Mouse (Mus musculus): ENCODE measurements around the gene Gm5244. TPM values are rescaled to one million over a fixed set of nuclear protein-coding genes. Genes with fewer than 3 reads are reported as not detected.
A peak's percentile ranks its signal among the peaks of the same experiment; 100 is the strongest.

Gene Gm5244
- polyA plus RNA-seq, 1 experiment from 2014 or later, result not detected

DNA sequence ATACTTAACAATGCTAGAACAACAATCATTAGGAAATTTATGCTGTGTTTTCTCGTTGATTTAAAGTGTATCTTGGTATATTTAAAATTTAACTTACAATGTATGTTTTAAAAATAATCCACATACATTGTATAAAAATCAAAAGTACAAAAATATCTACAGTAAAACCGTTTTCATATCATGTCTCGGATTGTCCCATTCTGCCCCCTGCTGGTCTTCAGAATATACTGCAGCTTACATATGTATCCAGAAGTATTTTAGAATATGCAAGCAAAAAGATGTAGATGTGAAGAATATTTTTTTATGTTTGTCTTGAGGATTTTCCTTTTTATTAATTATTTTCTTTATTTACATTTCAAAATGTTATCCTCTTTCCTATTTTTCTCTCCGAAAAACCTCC lies 26.1 kb upstream of the Gm5244 start:
- Histone ChIP-seq H3K36me3 (replicated peaks; ENCODE audit: insufficient read depth, low read length) (no peaks in the 10 kb centered on the region), H3K27me3 (ENCODE audit: insufficient read depth, low read length) (no peaks in the 10 kb centered on the region), H3K9me3 (ENCODE audit: low read length) (no peaks in the 10 kb centered on the region), H3K9ac (replicated peaks) (no peak overlapping the region), H3K27ac (ENCODE audit: low read depth) (no peak overlapping the region), H3K4me2 (ENCODE audit: low read depth, low read length) (no peak overlapping the region), H3K4me3 (ENCODE audit: low read depth, low read length) (no peak overlapping the region), H3K4me1 (ENCODE audit: insufficient read depth) (no peaks in the 10 kb centered on the region)
- ATAC-seq (no peak), DNase-seq (peak; percentile 22)
- TF ChIP-seq EP300 (IDR thresholded peaks at IDR 0.05; ENCODE audit: low read depth) (peak; percentile 25; the same call in 1 of the 2 replicates), CTCF (IDR thresholded peaks at IDR 0.05; ENCODE audit: low read depth) (peak; percentile 79)
- WGBS (ENCODE audit: insufficient replicate concordance), result 26% methylated on average over 4 of the region's 4 CpGs

DNA sequence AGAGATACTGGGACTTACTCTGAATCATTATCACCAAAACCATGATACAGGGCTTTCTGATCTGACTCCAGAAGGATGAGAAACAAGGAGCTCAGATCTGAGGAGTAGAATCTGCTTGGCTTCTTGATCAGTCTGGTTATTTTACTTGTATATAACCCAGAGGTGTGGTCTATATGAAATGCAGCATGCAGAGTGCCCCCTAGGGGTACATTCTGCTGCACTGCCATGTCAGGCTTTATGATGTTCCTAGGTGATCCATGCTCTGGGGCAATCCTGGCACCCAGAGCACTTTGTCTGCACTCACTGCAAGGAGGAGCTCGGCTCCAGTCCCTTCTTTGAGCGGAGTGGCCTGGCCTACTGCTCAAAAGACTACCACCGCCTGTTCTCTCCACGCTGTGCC lies 21.9 kb upstream of the Gm5244 start:
- DNase-seq (no peak), ATAC-seq (no peak)
- Histone ChIP-seq H3K27ac (ENCODE audit: low read depth) (no peak overlapping the region), H3K9me3 (ENCODE audit: low read length) (no peaks in the 10 kb centered on the region), H3K9ac (replicated peaks) (no peak overlapping the region), H3K36me3 (replicated peaks; ENCODE audit: insufficient read depth, low read length) (no peaks in the 10 kb centered on the region), H3K4me3 (ENCODE audit: low read depth, low read length) (no peak overlapping the region), H3K4me2 (ENCODE audit: low read depth, low read length) (no peak overlapping the region), H3K4me1 (ENCODE audit: insufficient read depth) (no peaks in the 10 kb centered on the region), H3K27me3 (ENCODE audit: insufficient read depth, low read length) (no peaks in the 10 kb centered on the region)
- peak; percentile 46 for TF ChIP-seq CTCF (IDR thresholded peaks at IDR 0.05; ENCODE audit: low read depth)
- no peak for TF ChIP-seq EP300 (IDR thresholded peaks at IDR 0.05; ENCODE audit: low read depth)
- 82% methylated on average over 4 of the region's 4 CpGs for WGBS (ENCODE audit: insufficient replicate concordance)

DNA sequence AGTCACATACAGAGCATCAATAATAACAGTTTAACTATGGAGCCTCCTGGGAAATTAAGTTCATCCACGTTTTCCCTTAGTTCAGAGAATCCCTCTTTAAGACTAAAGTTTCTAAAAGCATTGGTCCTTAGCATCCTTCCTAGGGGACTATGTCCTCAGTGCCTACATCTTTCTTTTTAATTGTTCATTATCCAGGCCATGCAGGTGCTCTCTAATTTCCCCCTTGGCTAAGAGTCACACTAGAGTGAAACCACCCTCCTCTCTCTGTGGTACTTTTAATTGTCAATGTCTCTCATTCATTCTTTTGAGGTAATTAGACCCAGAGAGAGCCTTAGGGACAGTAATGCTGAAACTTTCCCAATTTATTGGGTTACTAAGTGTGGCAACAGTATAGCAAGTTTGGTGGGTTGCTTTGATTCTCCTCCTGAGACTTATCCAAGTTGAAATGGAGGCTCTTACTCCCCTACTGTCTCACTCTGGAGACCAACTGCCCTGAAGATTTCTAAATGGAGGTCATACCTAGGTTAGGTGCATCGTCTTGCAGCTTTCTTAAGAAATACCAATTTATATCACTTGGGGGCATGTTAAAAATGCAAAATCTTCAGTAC lies 15.6 kb upstream of the Gm5244 start:
- DNase-seq, result no peak
- Histone ChIP-seq H3K27me3 (ENCODE audit: insufficient read depth, low read length) (no peaks in the 10 kb centered on the region), H3K36me3 (replicated peaks; ENCODE audit: insufficient read depth, low read length) (no peaks in the 10 kb centered on the region), H3K9ac (replicated peaks) (no peak overlapping the region), H3K4me2 (ENCODE audit: low read depth, low read length) (no peak overlapping the region), H3K9me3 (ENCODE audit: low read length) (no peaks in the 10 kb centered on the region), H3K27ac (ENCODE audit: low read depth) (no peak overlapping the region), H3K4me3 (ENCODE audit: low read depth, low read length) (no peak overlapping the region), H3K4me1 (ENCODE audit: insufficient read depth) (no peaks in the 10 kb centered on the region)
- TF ChIP-seq CTCF (IDR thresholded peaks at IDR 0.05; ENCODE audit: low read depth) (no peak), EP300 (IDR thresholded peaks at IDR 0.05; ENCODE audit: low read depth) (no peak)
- WGBS (ENCODE audit: insufficient replicate concordance), result 70% methylated on average over 2 of the region's 2 CpGs
- ATAC-seq, result no peak

DNA sequence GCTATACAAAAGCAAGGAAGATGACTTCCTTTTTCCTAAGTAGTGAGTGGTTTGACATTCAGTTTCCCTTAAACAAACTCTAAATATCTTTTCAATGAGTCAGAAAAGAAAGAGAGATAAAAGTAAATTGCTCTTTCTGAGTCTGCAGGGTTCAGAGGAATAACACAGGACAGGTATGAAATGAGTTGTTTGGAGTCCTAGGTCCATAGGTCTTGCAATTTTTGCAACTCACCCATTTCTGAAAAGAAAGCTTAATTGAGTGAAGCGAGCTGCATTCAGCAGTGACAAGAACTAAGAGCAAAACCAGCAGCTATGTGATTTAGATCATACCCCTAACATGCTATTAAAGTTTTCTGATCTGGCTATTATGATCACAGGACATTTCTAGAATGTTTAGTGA lies 14.9 kb upstream of the Gm5244 start:
- no peaks in the 10 kb centered on the region for H3K4me1 ChIP-seq (ENCODE audit: insufficient read depth)
- no peak for ATAC-seq
- WGBS (ENCODE audit: insufficient replicate concordance), result 50% methylated on average over 1 of the region's 1 CpGs
- no peaks in the 10 kb centered on the region for H3K36me3 ChIP-seq (replicated peaks; ENCODE audit: insufficient read depth, low read length)
- no peaks in the 10 kb centered on the region for H3K9me3 ChIP-seq (ENCODE audit: low read length)
- no peak for DNase-seq
- no peak overlapping the region for H3K27ac ChIP-seq (ENCODE audit: low read depth)
- no peak overlapping the region for H3K9ac ChIP-seq (replicated peaks)
- TF ChIP-seq CTCF (IDR thresholded peaks at IDR 0.05; ENCODE audit: low read depth) (no peak), EP300 (IDR thresholded peaks at IDR 0.05; ENCODE audit: low read depth) (no peak)
- no peak overlapping the region for H3K4me2 ChIP-seq (ENCODE audit: low read depth, low read length)
- H3K27me3 ChIP-seq (ENCODE audit: insufficient read depth, low read length), result no peaks in the 10 kb centered on the region
- H3K4me3 ChIP-seq (ENCODE audit: low read depth, low read length), result no peak overlapping the region

DNA sequence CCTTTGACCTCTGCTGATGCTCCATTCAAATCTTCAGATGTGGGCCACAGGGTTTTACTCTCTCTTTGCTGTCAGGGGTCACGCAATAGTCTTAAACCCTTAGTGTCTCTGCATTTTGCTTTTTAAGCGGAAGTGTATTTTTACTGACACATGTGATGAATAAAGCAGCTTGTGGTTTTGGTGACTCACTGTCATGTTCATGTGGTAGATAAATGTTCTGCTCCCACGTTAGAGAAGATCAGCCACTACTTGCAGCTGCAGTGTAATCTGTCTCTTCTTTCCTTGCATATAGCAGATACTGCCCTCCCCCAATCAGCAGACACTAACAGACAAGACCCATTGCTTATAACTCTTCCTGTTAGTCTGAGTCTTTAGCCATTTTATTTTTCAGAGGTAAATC lies 12.9 kb upstream of the Gm5244 start:
- Histone ChIP-seq H3K36me3 (replicated peaks; ENCODE audit: insufficient read depth, low read length) (no peaks in the 10 kb centered on the region), H3K4me2 (ENCODE audit: low read depth, low read length) (no peak overlapping the region), H3K27me3 (ENCODE audit: insufficient read depth, low read length) (no peaks in the 10 kb centered on the region), H3K4me3 (ENCODE audit: low read depth, low read length) (no peak overlapping the region), H3K27ac (ENCODE audit: low read depth) (no peak overlapping the region), H3K4me1 (ENCODE audit: insufficient read depth) (no peaks in the 10 kb centered on the region), H3K9me3 (ENCODE audit: low read length) (no peaks in the 10 kb centered on the region), H3K9ac (replicated peaks) (no peak overlapping the region)
- 37% methylated on average over 3 of the region's 3 CpGs for WGBS (ENCODE audit: insufficient replicate concordance)
- TF ChIP-seq EP300 (IDR thresholded peaks at IDR 0.05; ENCODE audit: low read depth) (peak; percentile 60; the same call in 1 of the 2 replicates), CTCF (IDR thresholded peaks at IDR 0.05; ENCODE audit: low read depth) (no peak)
- DNase-seq (no peak), ATAC-seq (peak; percentile 73)

DNA sequence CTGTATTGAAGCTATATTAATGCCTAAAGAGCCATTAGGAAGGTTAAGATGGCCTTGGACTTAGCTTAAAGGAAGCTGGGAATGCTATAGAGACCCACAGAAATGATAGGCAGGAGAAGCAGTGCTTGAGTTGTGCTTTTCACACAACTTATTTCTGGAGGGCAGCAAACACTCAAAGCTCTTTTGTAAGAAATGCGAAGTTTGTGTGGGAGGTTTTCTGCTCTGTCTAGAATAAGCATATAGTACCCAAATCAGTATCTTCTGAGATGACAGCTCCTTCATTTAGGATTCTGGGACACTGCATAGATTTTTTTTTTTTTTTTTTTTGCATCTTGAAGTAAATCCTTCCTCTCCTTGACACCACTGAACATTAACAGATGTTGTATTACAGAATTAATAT lies 8.0 kb upstream of the Gm5244 start:
- H3K27me3 ChIP-seq (ENCODE audit: insufficient read depth, low read length), result no peaks in the 10 kb centered on the region
- H3K4me1 ChIP-seq (ENCODE audit: insufficient read depth), result no peaks in the 10 kb centered on the region
- DNase-seq (no peak), ATAC-seq (no peak)
- 86% methylated on average over 1 of the region's 1 CpGs for WGBS (ENCODE audit: insufficient replicate concordance)
- TF ChIP-seq CTCF (IDR thresholded peaks at IDR 0.05; ENCODE audit: low read depth), result no peak
- TF ChIP-seq EP300 (IDR thresholded peaks at IDR 0.05; ENCODE audit: low read depth), result no peak
- H3K4me3 ChIP-seq (ENCODE audit: low read depth, low read length), result no peak overlapping the region
- no peak overlapping the region for H3K9ac ChIP-seq (replicated peaks)
- H3K27ac ChIP-seq (ENCODE audit: low read depth), result no peak overlapping the region
- no peaks in the 10 kb centered on the region for H3K36me3 ChIP-seq (replicated peaks; ENCODE audit: insufficient read depth, low read length)
- H3K9me3 ChIP-seq (ENCODE audit: low read length), result no peaks in the 10 kb centered on the region
- H3K4me2 ChIP-seq (ENCODE audit: low read depth, low read length), result no peak overlapping the region

DNA sequence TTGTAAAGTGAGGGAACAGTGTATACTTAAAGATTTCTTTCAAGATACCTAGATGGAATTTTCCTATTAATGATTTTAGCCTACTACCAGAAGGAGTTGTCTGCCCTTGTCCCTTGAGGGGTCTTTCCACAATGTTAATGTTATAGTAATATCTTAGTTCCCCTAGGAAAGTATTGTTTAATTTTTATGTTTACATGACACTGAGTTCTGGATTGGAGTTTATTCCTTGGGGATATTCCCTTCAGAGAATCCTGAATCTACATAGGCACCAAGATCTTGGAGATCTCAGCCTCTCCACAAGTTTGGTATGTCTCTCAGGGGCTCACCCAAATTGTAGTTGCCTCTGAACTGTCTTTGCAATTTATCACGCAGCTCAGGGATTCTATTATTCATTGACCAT lies 10.5 kb downstream of the Gm5244 start, which contains the start of gene Olfr1444:
Olfr1444 (plus strand) TSS at position 301 of the 400 bp plus-strand sequence.
- 40% methylated on average over 1 of the region's 1 CpGs for WGBS (ENCODE audit: insufficient replicate concordance)
- Histone ChIP-seq H3K4me2 (ENCODE audit: low read depth, low read length) (no peak within 1 kb of the TSS), H3K27ac (ENCODE audit: low read depth) (no peak within 1 kb of the TSS), H3K27me3 (ENCODE audit: insufficient read depth, low read length) (no peaks in the 10 kb centered on the region), H3K36me3 (replicated peaks; ENCODE audit: insufficient read depth, low read length) (no peaks in the 10 kb centered on the region), H3K4me3 (ENCODE audit: low read depth, low read length) (no peak within 1 kb of the TSS), H3K9ac (replicated peaks) (no peak within 1 kb of the TSS), H3K4me1 (ENCODE audit: insufficient read depth) (no peaks in the 10 kb centered on the region), H3K9me3 (ENCODE audit: low read length) (no peaks in the 10 kb centered on the region)
- TF ChIP-seq EP300 (IDR thresholded peaks at IDR 0.05; ENCODE audit: low read depth) (no peak), CTCF (IDR thresholded peaks at IDR 0.05; ENCODE audit: low read depth) (no peak)
- DNase-seq, result no peak
- ATAC-seq, result no peak
